Mouse (Mus musculus): ENCODE data around the gene Pde3a. TPM values are rescaled to one million over a fixed set of nuclear protein-coding genes. Genes with fewer than 3 reads are reported as not detected.

Pde3a gene
- polyA plus RNA-seq, 1 experiment from 2014 or later, result 2.0 TPM

DNA sequence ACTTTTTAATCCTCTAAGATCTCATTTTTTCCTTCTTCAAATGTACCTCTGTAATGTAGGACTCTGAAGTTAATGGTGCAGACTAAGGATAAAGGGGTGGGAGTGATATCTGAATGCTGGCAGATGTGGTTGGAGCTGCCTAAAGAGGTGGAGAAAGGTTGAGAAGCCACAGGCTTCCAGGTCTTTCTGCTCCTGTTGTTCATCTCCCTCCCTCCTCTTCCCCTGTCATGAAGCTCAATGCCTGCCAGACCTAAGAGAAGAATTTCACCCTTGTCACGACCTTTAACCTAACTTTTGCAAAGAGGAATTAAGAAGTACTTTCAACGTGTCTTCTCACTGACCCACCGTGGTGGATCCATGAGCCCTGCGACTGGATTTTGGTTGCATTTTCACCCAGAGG, 87.4 kb downstream of the Pde3a start:
- H3K9me3 ChIP-seq, result no peaks in the 10 kb centered on the region
- WGBS, result 77% methylated on average over 4 of the region's 4 CpGs
- H3K9ac ChIP-seq, result no peak overlapping the region
- no peaks in the 10 kb centered on the region for H3K36me3 ChIP-seq (replicated peaks)
- no peak overlapping the region for H3K27ac ChIP-seq
- H3K4me2 ChIP-seq, result no peak overlapping the region
- H3K4me1 ChIP-seq, result no peaks in the 10 kb centered on the region
- no peak for ATAC-seq (ENCODE audit: low FRiP score)
- H3K27me3 ChIP-seq, result no peaks in the 10 kb centered on the region
- H3K4me3 ChIP-seq (replicated peaks), result no peak overlapping the region

DNA sequence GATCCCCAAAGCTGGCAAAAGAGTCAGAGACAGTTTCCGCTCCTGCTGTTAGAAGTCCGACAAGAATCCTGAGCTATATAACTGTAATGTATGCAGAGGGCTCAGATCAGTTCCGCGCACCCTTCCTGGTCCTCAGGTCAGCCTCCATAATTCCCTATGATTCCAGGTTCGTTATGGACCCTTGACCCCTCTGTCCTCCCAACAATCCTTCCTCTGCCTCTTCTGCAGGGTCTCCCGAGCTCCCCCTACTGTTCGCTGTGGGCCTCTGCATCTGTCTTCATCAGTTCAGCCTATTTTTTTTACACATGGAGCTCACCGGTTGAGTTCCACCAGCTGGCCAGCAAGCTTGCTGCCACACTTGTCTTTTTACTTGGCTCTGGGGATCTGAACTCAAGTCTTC, 88.6 kb downstream of the Pde3a start:
- 53% methylated on average over 8 of the region's 8 CpGs for WGBS
- no peaks in the 10 kb centered on the region for H3K36me3 ChIP-seq (replicated peaks)
- no peak overlapping the region for H3K9ac ChIP-seq
- no peak for ATAC-seq (ENCODE audit: low FRiP score)
- no peaks in the 10 kb centered on the region for H3K9me3 ChIP-seq
- H3K4me1 ChIP-seq, result no peaks in the 10 kb centered on the region
- H3K27me3 ChIP-seq, result no peaks in the 10 kb centered on the region
- no peak overlapping the region for H3K4me3 ChIP-seq (replicated peaks)
- no peak overlapping the region for H3K4me2 ChIP-seq
- no peak overlapping the region for H3K27ac ChIP-seq

DNA sequence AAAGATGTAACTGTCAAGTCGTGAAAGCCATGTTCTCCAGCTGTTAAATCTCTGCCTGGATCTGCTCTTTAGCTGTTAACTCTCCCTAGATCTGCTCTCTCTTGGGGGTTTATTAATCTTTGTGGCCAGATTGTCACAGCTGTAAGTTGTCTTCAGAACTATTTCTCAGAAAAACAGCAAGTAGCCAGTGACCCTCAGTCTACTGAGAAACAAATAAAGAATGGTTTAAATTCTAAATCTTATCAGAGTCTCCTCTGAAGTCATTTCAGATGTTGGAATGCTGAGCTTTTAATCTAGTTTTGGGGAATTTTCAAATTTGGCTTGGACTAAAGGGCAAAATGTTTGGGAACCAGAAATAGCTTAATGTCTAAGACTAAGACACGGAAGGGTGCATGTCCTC, 92.3 kb downstream of the Pde3a start:
- no peak overlapping the region for H3K4me3 ChIP-seq (replicated peaks)
- H3K9ac ChIP-seq, result no peak overlapping the region
- ATAC-seq (ENCODE audit: low FRiP score), result no peak
- no peaks in the 10 kb centered on the region for H3K27me3 ChIP-seq
- H3K4me2 ChIP-seq, result no peak overlapping the region
- no peaks in the 10 kb centered on the region for H3K36me3 ChIP-seq (replicated peaks)
- WGBS, result 70% methylated on average over 2 of the region's 2 CpGs
- no peak overlapping the region for H3K27ac ChIP-seq
- no peaks in the 10 kb centered on the region for H3K9me3 ChIP-seq
- no peaks in the 10 kb centered on the region for H3K4me1 ChIP-seq

DNA sequence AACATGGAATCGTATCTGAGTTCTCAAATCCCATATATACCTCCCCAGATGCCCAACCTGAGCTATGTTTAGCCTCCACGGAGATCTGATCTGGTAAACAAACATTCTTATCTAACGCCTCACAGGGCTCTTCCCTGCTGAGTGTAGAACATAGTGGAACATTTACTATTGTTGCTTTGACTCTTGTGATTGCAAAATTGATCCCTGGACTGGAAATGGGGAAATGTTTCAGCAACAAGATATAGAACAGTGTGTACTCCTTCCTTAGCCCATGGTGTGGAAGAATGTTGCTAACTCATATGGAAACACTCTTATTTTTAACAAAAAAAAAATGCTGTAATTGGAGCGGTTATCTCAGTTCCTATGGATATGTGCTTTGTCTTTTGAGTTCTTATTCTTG, 98.8 kb downstream of the Pde3a start:
- Histone ChIP-seq H3K9me3 (no peaks in the 10 kb centered on the region), H3K36me3 (replicated peaks) (no peaks in the 10 kb centered on the region), H3K9ac (no peak overlapping the region), H3K27me3 (no peaks in the 10 kb centered on the region), H3K27ac (no peak overlapping the region), H3K4me3 (replicated peaks) (no peak overlapping the region), H3K4me2 (no peak overlapping the region), H3K4me1 (no peaks in the 10 kb centered on the region)
- ATAC-seq (ENCODE audit: low FRiP score), result no peak
- WGBS, result 80% methylated on average over 4 of the region's 4 CpGs

DNA sequence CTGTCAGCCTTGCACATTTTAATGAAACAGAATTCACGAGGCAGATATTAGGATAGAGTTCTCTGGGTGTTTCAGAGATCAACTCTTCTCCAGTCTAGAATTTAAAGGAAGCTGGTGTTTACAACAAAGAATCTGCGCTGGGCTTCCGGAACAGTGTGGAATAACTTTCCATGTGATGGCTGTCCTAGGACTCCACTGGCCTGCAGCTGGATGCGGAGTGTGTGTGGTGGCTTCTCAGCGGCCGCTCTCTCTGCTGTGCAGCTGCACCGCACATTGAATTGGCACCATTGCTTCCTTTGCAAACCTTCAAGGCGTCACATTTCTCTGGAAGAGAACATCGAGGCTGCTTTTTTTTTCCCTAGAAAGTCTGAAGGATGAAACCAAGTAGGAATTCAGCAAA, 99.5 kb downstream of the Pde3a start:
- Histone ChIP-seq H3K9ac (no peak overlapping the region), H3K4me1 (no peaks in the 10 kb centered on the region), H3K4me2 (no peak overlapping the region), H3K27me3 (no peaks in the 10 kb centered on the region), H3K36me3 (replicated peaks) (no peaks in the 10 kb centered on the region), H3K27ac (no peak overlapping the region), H3K9me3 (no peaks in the 10 kb centered on the region), H3K4me3 (replicated peaks) (no peak overlapping the region)
- WGBS, result 91% methylated on average over 9 of the region's 9 CpGs
- ATAC-seq (ENCODE audit: low FRiP score), result no peak

DNA sequence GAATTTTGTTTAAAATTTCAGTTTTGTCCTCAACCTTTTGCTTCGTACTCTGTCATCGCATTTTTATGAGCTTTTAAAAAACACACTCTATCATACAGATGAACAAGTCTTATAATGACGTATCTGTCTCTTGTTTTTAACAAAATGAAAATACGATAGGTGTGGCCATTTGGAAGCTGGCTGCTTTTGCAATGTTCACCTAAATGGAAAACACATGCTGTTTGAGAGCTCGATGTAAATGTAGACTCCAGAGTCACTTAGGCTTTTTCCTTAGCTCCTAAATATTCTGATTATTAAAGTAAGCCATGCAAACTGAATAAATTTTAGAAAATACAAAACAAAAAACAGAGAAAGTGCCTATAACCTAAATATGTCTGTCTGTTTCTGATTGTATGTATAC, 101.2 kb downstream of the Pde3a start:
- H3K27me3 ChIP-seq, result no peaks in the 10 kb centered on the region
- WGBS, result 93% methylated on average over 5 of the region's 5 CpGs
- no peak overlapping the region for H3K4me3 ChIP-seq (replicated peaks)
- no peaks in the 10 kb centered on the region for H3K36me3 ChIP-seq (replicated peaks)
- no peak overlapping the region for H3K27ac ChIP-seq
- H3K9ac ChIP-seq, result no peak overlapping the region
- H3K4me2 ChIP-seq, result no peak overlapping the region
- no peaks in the 10 kb centered on the region for H3K9me3 ChIP-seq
- ATAC-seq (ENCODE audit: low FRiP score), result no peak
- no peaks in the 10 kb centered on the region for H3K4me1 ChIP-seq

DNA sequence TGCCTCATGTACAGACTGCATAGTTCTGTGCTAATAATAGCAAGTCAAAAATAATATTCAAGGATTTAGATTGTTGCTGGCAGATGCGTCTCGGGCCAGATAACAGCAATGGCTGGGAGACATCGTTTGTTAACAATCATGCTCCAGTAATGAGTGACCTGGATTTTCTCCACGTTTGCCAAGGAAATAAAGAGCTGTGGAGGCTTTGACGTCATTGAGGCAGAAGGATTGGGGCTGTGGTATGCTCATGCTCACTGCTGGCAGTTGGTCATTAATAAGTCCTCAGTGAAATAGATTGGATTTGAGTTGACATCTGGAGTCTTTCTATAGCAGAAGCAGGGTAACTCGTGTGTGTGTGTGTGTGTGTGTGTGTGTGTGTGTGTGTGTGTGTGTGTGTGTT, 103.2 kb downstream of the Pde3a start:
- ATAC-seq (ENCODE audit: low FRiP score), result 0 out of 2 replicates have a peak, but pooled peaks have one; percentile 27
- no peak overlapping the region for H3K9ac ChIP-seq
- H3K27ac ChIP-seq, result no peak overlapping the region
- no peak overlapping the region for H3K4me3 ChIP-seq (replicated peaks)
- no peaks in the 10 kb centered on the region for H3K27me3 ChIP-seq
- no peaks in the 10 kb centered on the region for H3K4me1 ChIP-seq
- H3K9me3 ChIP-seq, result no peaks in the 10 kb centered on the region
- no peaks in the 10 kb centered on the region for H3K36me3 ChIP-seq (replicated peaks)
- no peak overlapping the region for H3K4me2 ChIP-seq
- WGBS, result 65% methylated on average over 6 of the region's 6 CpGs

DNA sequence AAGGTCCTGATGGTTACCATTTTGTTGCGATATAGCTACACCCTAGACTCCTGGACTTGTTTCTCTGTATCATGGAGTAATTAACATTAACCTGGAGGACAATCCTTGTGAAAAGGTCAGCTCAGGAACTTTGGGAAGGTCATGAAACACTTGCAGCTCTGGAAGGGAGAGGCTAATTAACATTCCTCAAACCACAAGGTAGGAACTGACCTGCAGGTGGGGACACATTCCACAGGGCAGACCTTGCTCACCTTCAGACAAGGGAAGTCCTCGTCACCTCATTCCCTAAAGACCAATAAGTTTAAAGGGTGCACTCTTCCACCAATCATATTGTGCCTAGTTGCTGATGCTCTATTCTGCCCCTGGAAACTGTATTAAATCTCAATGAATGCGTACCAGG, 114.6 kb downstream of the Pde3a start:
- 85% methylated on average over 3 of the region's 3 CpGs for WGBS
- Histone ChIP-seq H3K27me3 (no peaks in the 10 kb centered on the region), H3K4me1 (no peaks in the 10 kb centered on the region), H3K4me2 (no peak overlapping the region), H3K4me3 (replicated peaks) (no peak overlapping the region), H3K9me3 (no peaks in the 10 kb centered on the region), H3K36me3 (replicated peaks) (no peaks in the 10 kb centered on the region), H3K27ac (no peak overlapping the region), H3K9ac (no peak overlapping the region)
- no peak for ATAC-seq (ENCODE audit: low FRiP score)

DNA sequence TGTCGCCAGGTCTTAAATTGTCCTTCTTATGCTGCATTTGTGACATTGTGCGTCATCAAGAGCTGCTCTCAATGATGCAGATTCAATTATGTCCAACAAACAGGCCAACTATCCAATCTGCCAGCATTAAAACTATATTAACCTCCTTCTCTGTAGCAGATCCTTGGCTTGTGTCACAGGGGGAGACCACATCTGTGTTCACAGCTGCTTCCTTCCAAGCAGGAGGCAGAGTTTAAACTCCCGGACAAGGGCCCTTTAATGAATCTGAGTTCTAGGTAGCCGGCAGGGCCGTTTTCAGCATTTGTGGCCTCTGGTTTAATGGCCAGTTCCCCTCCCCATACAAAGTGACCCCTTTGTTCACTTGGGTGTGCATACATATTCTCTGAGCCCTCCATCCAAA, 118.0 kb downstream of the Pde3a start:
- no peaks in the 10 kb centered on the region for H3K36me3 ChIP-seq (replicated peaks)
- no peak overlapping the region for H3K9ac ChIP-seq
- no peak overlapping the region for H3K4me2 ChIP-seq
- 77% methylated on average over 5 of the region's 5 CpGs for WGBS
- no peaks in the 10 kb centered on the region for H3K27me3 ChIP-seq
- no peaks in the 10 kb centered on the region for H3K9me3 ChIP-seq
- no peak overlapping the region for H3K4me3 ChIP-seq (replicated peaks)
- no peak for ATAC-seq (ENCODE audit: low FRiP score)
- H3K27ac ChIP-seq, result no peak overlapping the region
- no peaks in the 10 kb centered on the region for H3K4me1 ChIP-seq

DNA sequence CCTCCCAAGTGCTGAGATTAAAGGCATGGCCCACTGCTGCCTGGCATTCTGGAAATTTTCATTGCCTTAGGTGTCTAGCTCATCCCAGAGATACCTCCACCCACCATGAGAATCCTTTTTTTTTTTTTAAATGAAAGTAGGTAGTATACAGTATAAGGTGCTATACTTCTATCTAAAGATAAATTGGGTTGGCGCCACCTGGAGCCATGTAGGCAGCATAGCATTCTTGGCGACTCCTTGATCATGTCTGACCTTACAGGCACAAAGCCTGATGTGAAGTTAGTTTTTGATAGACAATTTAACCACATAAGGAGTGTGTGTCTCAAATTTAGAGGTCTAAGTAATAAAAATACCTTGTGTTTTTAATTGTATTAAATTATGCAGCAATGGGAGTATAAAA, 123.6 kb downstream of the Pde3a start:
- ATAC-seq (ENCODE audit: low FRiP score), result 0 out of 2 replicates have a peak, but pooled peaks have one; percentile 46
- Histone ChIP-seq H3K9ac (no peak overlapping the region), H3K4me1 (no peaks in the 10 kb centered on the region), H3K4me2 (no peak overlapping the region), H3K9me3 (no peaks in the 10 kb centered on the region), H3K36me3 (replicated peaks) (no peaks in the 10 kb centered on the region), H3K27ac (no peak overlapping the region), H3K27me3 (no peaks in the 10 kb centered on the region), H3K4me3 (replicated peaks) (no peak overlapping the region)
- 58% methylated on average over 2 of the region's 2 CpGs for WGBS

DNA sequence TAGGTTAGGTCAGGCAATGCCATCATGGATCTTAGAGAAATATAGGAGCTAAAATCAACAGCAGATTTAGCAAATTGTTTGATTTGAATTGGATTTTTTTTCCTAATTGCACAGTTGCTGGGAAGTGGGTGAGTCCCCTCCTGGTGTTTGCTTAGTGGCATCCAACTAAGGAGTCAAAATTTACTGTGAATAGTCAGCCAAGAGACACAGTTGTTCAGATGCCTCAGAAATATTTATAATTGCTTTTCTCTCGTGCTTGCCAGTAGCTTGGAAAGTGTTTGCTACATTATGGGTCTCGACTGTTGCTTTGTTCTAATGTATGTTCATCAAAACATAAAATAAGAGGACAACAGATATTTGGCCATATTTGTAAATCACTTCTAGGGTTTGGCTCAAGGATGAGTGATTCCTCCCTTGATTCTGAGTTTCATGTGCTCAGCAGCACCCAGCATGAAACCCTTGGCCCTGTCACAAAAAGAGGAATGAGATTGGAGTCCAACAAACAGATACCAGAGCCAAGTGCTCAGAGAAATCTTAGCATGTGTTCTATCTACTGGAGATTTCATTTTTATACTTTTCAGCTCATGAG, 125.5 kb downstream of the Pde3a start:
- Histone ChIP-seq H3K27ac (no peak overlapping the region), H3K9ac (no peak overlapping the region), H3K9me3 (no peaks in the 10 kb centered on the region), H3K36me3 (replicated peaks) (no peaks in the 10 kb centered on the region), H3K4me3 (replicated peaks) (no peak overlapping the region), H3K4me2 (no peak overlapping the region), H3K27me3 (no peaks in the 10 kb centered on the region), H3K4me1 (no peaks in the 10 kb centered on the region)
- ATAC-seq (ENCODE audit: low FRiP score), result no peak
- 81% methylated on average over 2 of the region's 2 CpGs for WGBS

DNA sequence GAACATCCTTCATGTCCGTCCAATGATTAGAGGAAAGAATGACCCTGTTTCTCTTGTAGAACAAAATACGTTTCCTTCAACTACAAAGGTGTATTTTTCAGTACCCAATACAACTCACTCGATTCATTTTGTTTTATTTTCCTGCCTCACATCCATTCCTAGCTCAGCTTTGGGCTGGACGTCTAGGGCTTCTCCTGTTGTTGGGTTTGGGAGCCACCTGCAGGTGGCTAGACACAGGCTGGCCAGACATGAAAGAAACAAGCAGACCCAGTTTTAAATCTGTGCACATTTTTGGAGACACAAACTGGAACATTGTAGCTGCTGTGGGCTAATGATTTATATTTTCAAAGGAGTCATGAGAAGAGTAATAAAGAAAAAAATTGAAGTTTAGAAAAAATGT, 126.1 kb downstream of the Pde3a start:
- Histone ChIP-seq H3K27me3 (no peaks in the 10 kb centered on the region), H3K4me3 (replicated peaks) (no peak overlapping the region), H3K27ac (no peak overlapping the region), H3K36me3 (replicated peaks) (no peaks in the 10 kb centered on the region), H3K4me2 (no peak overlapping the region), H3K9me3 (no peaks in the 10 kb centered on the region), H3K4me1 (no peaks in the 10 kb centered on the region), H3K9ac (no peak overlapping the region)
- WGBS, result 75% methylated on average over 4 of the region's 4 CpGs
- ATAC-seq (ENCODE audit: low FRiP score), result no peak

DNA sequence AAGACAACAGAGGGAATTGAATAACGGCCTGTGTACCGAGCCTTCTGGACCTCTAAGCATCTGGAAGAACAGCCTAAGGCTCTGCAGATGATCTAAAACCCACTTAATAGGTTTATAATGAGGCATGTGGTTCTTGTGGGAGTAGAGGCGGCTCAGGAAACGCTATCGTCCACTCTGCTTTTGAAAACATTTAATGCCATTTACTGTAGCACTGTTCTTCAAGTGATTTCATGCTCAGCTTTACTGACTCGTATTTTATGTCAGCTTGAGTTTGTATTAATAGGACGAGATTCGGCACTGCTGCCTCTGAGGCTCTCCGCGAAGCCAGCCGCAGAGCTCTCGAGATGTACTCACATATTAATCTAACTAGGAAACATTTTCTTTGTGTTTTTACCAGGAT, 131.9 kb downstream of the Pde3a start:
- no peak for ATAC-seq (ENCODE audit: low FRiP score)
- H3K4me1 ChIP-seq, result peaks cover 10% of the 10 kb centered on the region
- no peak overlapping the region for H3K4me3 ChIP-seq (replicated peaks)
- H3K27ac ChIP-seq, result no peak overlapping the region
- no peaks in the 10 kb centered on the region for H3K27me3 ChIP-seq
- H3K9me3 ChIP-seq, result no peaks in the 10 kb centered on the region
- H3K36me3 ChIP-seq (replicated peaks), result no peaks in the 10 kb centered on the region
- H3K4me2 ChIP-seq, result no peak overlapping the region
- H3K9ac ChIP-seq, result no peak overlapping the region
- 67% methylated on average over 12 of the region's 12 CpGs for WGBS
